Comparison of ENCODE assay signal across 14 mouse cellular contexts in the genomic region with DNA sequence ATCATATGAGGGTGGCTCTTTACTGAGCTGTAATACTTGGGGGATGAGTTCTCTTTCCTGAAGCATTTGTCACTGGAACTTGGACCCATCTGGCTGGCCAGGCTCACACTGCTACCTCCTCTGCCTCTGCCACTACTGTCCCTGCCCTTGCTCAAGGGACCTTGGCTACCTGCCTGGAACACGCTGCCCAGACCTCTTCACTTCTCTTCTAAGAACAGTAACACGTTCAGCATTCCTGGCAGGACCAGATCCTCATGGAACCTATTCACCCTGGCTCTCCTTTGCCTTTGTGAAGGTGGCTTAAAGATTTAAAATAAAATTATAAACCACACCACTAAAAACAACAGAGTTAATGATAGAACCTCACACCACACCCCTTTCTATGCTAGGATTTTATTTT.
DNase-seq lines count a peak whose midpoint lies in the region; TF ChIP-seq lines count a peak whose summit lies in the region.
"Had no signal": no experiment of that assay in that cellular context is flagged by ENCODE, and none has a peak within 500 bp of the region (broad histone marks: within the 10 kb centered on the region; RNA-seq: fewer than 3 reads in every experiment).

No protein-coding gene starts in this region.

- no peak overlapping the region for H3K27ac ChIP-seq in gastrocnemius, adult 2 months
- H3K27ac ChIP-seq in embryonic fibroblast, embryonic 13.5 days (ENCODE audit: insufficient read depth, low read length): no peak overlapping the region
- H3K27ac ChIP-seq: embryonic facial prominence, embryonic 15.5 days; forebrain, embryonic 12.5 days; hindbrain, embryonic 13.5 days; intestine, embryonic 15.5 days; midbrain, embryonic 15.5 days had no signal

- H3K4me1 ChIP-seq in embryonic fibroblast, embryonic 13.5 days (ENCODE audit: control insufficient read depth, insufficient read depth, low read length): no peaks in the 10 kb centered on the region
- H3K4me1 ChIP-seq: embryonic facial prominence, embryonic 15.5 days; intestine, embryonic 15.5 days had no signal

- no peak for TF ChIP-seq POLR2A in embryonic fibroblast, embryonic 13.5 days (IDR thresholded peaks at IDR 0.05; ENCODE audit: low read depth, low read length)

- DNase-seq in gastrocnemius, adult 2 months: peak; percentile 39
- DNase-seq in gastrocnemius, postnatal 10 days: no peak
- peak; percentile 8 to 52 for DNase-seq in kidney, postnatal 36 days
- no peak for DNase-seq in kidney, postnatal 10 days
- DNase-seq in heart, postnatal 25 days (ENCODE audit: low spot score): peak; percentile 43
- no peak for DNase-seq in embryo, embryonic 10.5 days (ENCODE audit: low spot score)
- DNase-seq: liver, postnatal 0 days; right cerebral cortex, postnatal 25 days had no signal

- no peak for TF ChIP-seq CTCF in gastrocnemius, adult 2 months (IDR thresholded peaks at IDR 0.05)
- TF ChIP-seq CTCF in embryonic fibroblast, embryonic 13.5 days (IDR thresholded peaks at IDR 0.05; ENCODE audit: borderline replicate concordance, insufficient read depth, low read length): 0 out of 2 replicates have a peak, but pooled peaks have one; percentile 1

- no peak overlapping the region for H3K4me3 ChIP-seq in gastrocnemius, adult 2 months
- no peak overlapping the region for H3K4me3 ChIP-seq in embryonic fibroblast, embryonic 13.5 days (ENCODE audit: insufficient read depth, low read length)
- H3K4me3 ChIP-seq: embryonic facial prominence, embryonic 15.5 days; forebrain, embryonic 12.5 days; hindbrain, embryonic 13.5 days; intestine, embryonic 15.5 days; midbrain, embryonic 15.5 days had no signal

- intact Hi-C loops in gastrocnemius, adult 2 months (cut with DNase I): no loop called here
- intact Hi-C loops in heart, postnatal 25 days (cut with DNase I): no loop called here

Comparison
In these comparisons a context has a peak if more than half of its experiments do, and no peak if none do; other contexts are left out.
1. DNase-seq: peak in gastrocnemius, adult 2 months (single experiment), kidney, postnatal 36 days (2 of 2) and heart, postnatal 25 days (single experiment); none in gastrocnemius, postnatal 10 days (single experiment), kidney, postnatal 10 days (single experiment) and embryo, embryonic 10.5 days (single experiment).